10 mouse cellular contexts compared by ENCODE assay signal in the genomic region with DNA sequence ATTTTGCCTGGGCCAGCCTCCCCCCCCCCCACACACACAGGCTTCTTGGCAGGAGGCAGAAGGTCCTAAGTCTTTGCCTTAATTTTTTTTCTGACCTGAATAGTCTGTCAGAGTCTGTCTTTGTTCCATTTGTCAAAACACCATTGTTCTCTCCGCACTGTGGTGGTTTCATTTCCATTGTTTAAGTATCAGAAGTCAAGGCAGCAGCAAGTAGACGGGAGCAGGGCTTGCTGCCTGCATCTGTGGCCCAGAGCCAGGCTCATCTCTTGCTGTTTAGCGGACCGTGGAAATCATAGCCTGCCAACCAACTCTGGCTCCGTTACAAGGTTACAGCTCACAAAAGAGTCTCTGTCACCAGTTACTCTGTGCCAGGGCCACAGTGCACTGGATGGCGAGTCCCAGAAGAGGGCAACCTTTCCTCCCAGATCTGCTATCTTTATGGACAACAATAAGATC. TPM values are rescaled to one million over a fixed set of nuclear protein-coding genes. Genes with fewer than 3 reads are reported as not detected.
DNase-seq lines count a peak whose midpoint lies in the region; ATAC-seq and TF ChIP-seq lines count a peak whose summit lies in the region.
"Had no signal": no experiment of that assay in that cellular context is flagged by ENCODE, and none has a peak within 500 bp of the region (broad histone marks: within the 10 kb centered on the region; RNA-seq: fewer than 3 reads in every experiment).

No protein-coding gene starts in this region.

- peak; percentile 50; the same call in 1 of the 2 replicates for ATAC-seq in common myeloid progenitor, adult 5-6 weeks (replicated peaks; ENCODE audit: low read depth, poor library complexity, severe bottlenecking)
- ATAC-seq in heart, embryonic 14.5 days (ENCODE audit: insufficient number of reproducible peaks, insufficient read depth, low FRiP score, low read depth) = peak; percentile 64
- peak; percentile 84 for ATAC-seq in kidney, embryonic 15.5 days (replicated peaks; ENCODE audit: low FRiP score)
- ATAC-seq in lung, embryonic 14.5 days (ENCODE audit: insufficient read depth) = peak; percentile 73; the same call in 1 of the 2 replicates

- no peaks in the 10 kb centered on the region for H3K36me3 ChIP-seq in heart, embryonic 14.5 days (ENCODE audit: control insufficient read depth, insufficient read depth, low read length)
- no peaks in the 10 kb centered on the region for H3K36me3 ChIP-seq in kidney, embryonic 15.5 days
- H3K36me3 ChIP-seq in lung, embryonic 14.5 days (ENCODE audit: insufficient read depth) = no peaks in the 10 kb centered on the region

- H3K27ac ChIP-seq in heart, embryonic 14.5 days (replicated peaks in 1 of 2; ENCODE audit: control insufficient read depth in 1 of 2, insufficient read depth in 1 of 2, low read depth in 2 of 2, low read length in 2 of 2) = no peak overlapping the region
- peak overlapping the region; percentile 38; the same call in 1 of the 2 replicates for H3K27ac ChIP-seq in kidney, embryonic 15.5 days
- H3K27ac ChIP-seq in lung, embryonic 14.5 days (ENCODE audit: low read depth) = no peak overlapping the region

- peaks cover 9% of the 10 kb centered on the region for H3K27me3 ChIP-seq in heart, embryonic 14.5 days (ENCODE audit: control insufficient read depth, insufficient read depth, low read length)
- peaks cover 2% of the 10 kb centered on the region; the same call in 1 of the 2 replicates for H3K27me3 ChIP-seq in kidney, embryonic 15.5 days
- H3K27me3 ChIP-seq in lung, embryonic 14.5 days (ENCODE audit: insufficient read depth, low read length) = 0 out of 2 replicates have a peak, but pooled peaks cover 17% of the 10 kb centered on the region

- peak; percentile 65 for DNase-seq in urinary bladder, postnatal 14 days (ENCODE audit: low spot score)
- no peak for DNase-seq in urinary bladder, postnatal 10 days (ENCODE audit: low spot score)
- DNase-seq in lung, embryonic 14.5 days = peak; percentile 77
- DNase-seq in retina, postnatal 1 day = peak; percentile 95
- DNase-seq in urinary bladder, postnatal 25 days (ENCODE audit: low spot score) = no peak

- H3K4me1 ChIP-seq in heart, embryonic 14.5 days (ENCODE audit: control insufficient read depth in 2 of 2, insufficient read depth in 2 of 2, low read length in 2 of 2) = peaks cover 0 to 3% of the 10 kb centered on the region in 2 experiments; a peak in 2 of 4 replicates
- peaks cover 13% of the 10 kb centered on the region for H3K4me1 ChIP-seq in kidney, embryonic 15.5 days
- no peaks in the 10 kb centered on the region for H3K4me1 ChIP-seq in lung, embryonic 14.5 days (ENCODE audit: insufficient read depth)

- H3K4me3 ChIP-seq in heart, embryonic 14.5 days (ENCODE audit: control insufficient read depth in 1 of 2, insufficient read depth in 1 of 2, low read depth in 1 of 2, low read length in 2 of 2) = no peak overlapping the region
- no peak overlapping the region for H3K4me3 ChIP-seq in kidney, embryonic 15.5 days (replicated peaks)
- no peak overlapping the region for H3K4me3 ChIP-seq in lung, embryonic 14.5 days (ENCODE audit: low read depth, low read length)

- TF ChIP-seq CTCF in lung, embryonic 14.5 days (IDR thresholded peaks at IDR 0.05; ENCODE audit: low read depth) = peak; percentile 40

- H3K9ac ChIP-seq in heart, embryonic 14.5 days (ENCODE audit: low read length) = no peak overlapping the region
- H3K9ac ChIP-seq in kidney, embryonic 15.5 days = no peak overlapping the region
- no peak overlapping the region for H3K9ac ChIP-seq in lung, embryonic 14.5 days

- 18% methylated on average over 6 of the region's 6 CpGs for WGBS in heart, embryonic 14.5 days
- 25% methylated on average over 6 of the region's 6 CpGs for WGBS in kidney, embryonic 15.5 days
- WGBS in lung, embryonic 14.5 days = 19% methylated on average over 6 of the region's 6 CpGs

- H3K4me2 ChIP-seq in heart, embryonic 14.5 days (ENCODE audit: low read length) = 0 out of 2 replicates have a peak overlapping the region, but pooled peaks have one; percentile 5
- H3K4me2 ChIP-seq in kidney, embryonic 15.5 days = no peak overlapping the region
- no peak overlapping the region for H3K4me2 ChIP-seq in lung, embryonic 14.5 days

- no peaks in the 10 kb centered on the region for H3K9me3 ChIP-seq in heart, embryonic 14.5 days (ENCODE audit: control insufficient read depth, low read length)
- no peaks in the 10 kb centered on the region for H3K9me3 ChIP-seq in kidney, embryonic 15.5 days (replicated peaks)
- no peaks in the 10 kb centered on the region for H3K9me3 ChIP-seq in lung, embryonic 14.5 days (ENCODE audit: low read depth, low read length)

RNA-seq across cellular contexts. Expression of gene Gm11060, which starts 16.9 kb away (rescaled TPM):
- not detected in 2 replicates for total RNA-seq in common myeloid progenitor, adult 5-6 weeks (2017)
- polyA plus RNA-seq in heart, embryonic 14.5 days (2014; fragmentation: Nextera tagmentation; extraction: Ambion mirVana) = not detected in 2 replicates
- not detected in 2 replicates for polyA plus RNA-seq in kidney, embryonic 15.5 days (2015; fragmentation: Nextera tagmentation; extraction: Ambion mirVana)
- not detected in 2 replicates for polyA plus RNA-seq in lung, embryonic 14.5 days (2014; fragmentation: Nextera tagmentation; extraction: Ambion mirVana)
- total RNA-seq: left cerebral cortex, postnatal 36 days had no signal
- polyA plus RNA-seq: testis, adult 2 months had no signal

RNA-seq across cellular contexts. Expression of gene Wt1, which starts 17.6 kb away (rescaled TPM):
- not detected in 2 replicates for total RNA-seq in common myeloid progenitor, adult 5-6 weeks (2017)
- polyA plus RNA-seq in heart, embryonic 14.5 days (2014; fragmentation: Nextera tagmentation; extraction: Ambion mirVana) = 23.1 and 23.6 TPM in 2 replicates
- polyA plus RNA-seq in kidney, embryonic 15.5 days (2015; fragmentation: Nextera tagmentation; extraction: Ambion mirVana) = 126 and 130 TPM in 2 replicates
- polyA plus RNA-seq in lung, embryonic 14.5 days (2014; fragmentation: Nextera tagmentation; extraction: Ambion mirVana) = 8.9 and 9.0 TPM in 2 replicates

Comparison
In these comparisons a context has a peak if more than half of its experiments do, and no peak if none do; other contexts are left out.
1. DNase-seq: peak in urinary bladder, postnatal 14 days (single experiment), lung, embryonic 14.5 days (single experiment) and retina, postnatal 1 day (single experiment); none in urinary bladder, postnatal 10 days (single experiment) and urinary bladder, postnatal 25 days (single experiment).
2. Peak in every context shown above with its lines, with median percentiles within 50 percentile points of each other: ATAC-seq.